Mouse (Mus musculus): ENCODE data around the gene Rab3gap1. TPM values are rescaled to one million over a fixed set of nuclear protein-coding genes. Genes with fewer than 3 reads are reported as not detected.

The Rab3gap1 gene
- total RNA-seq, 2 experiments from 2014 or later: 41.9 to 44.7 TPM

DNA sequence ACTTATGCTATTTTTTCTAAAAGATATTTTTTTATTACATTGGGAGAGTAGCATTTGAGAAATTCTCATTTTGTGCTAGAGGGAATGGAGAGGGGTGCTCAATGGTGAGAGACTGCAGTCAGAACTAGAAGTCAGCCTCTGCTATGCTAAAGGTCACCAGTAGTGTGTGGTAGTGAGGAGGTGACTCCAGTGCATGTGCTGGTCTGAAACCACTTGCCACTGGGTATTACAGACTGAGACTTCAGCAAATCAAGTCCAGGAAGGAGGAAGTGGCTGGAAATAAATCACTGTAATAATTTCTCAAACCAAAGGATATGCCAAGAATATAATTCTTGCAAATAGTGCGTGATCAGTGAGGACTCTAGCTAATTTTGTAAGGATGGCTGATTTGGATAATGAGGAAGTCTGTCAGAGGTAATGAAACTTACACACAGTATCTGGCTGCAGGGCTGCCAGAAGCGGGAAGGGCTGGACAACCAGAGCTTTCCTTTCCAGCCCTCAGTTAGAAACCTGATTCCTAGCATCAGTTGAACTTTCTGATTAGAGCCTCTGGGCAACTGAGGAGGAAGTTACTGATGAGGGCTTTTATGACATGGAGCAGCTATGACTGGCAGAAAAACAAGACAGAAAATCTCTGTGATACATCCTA, 112.5 kb downstream of the Rab3gap1 start:
- no peak for DNase-seq (ENCODE audit: low spot score in 2 of 2)

DNA sequence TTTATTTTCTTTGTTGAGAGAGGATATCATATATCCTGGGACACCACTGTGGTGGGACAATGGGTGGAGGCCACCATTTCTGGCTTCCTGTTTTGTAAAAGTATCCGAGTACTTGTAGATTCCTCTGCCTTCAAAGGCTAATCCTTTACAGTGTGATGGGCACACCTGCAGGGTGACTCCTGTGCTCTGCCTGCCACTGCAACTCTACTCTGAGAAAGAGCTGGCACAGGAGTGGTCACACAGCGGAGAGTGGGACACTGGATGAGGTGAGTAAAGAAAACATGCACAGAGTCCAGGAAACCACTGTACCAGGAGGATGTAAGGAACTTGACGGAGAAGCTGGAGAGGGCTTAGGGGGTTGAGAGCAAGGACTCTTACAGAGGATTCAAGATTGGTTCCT, 113.7 kb downstream of the Rab3gap1 start:
- no peak for DNase-seq (ENCODE audit: low spot score in 2 of 2)

DNA sequence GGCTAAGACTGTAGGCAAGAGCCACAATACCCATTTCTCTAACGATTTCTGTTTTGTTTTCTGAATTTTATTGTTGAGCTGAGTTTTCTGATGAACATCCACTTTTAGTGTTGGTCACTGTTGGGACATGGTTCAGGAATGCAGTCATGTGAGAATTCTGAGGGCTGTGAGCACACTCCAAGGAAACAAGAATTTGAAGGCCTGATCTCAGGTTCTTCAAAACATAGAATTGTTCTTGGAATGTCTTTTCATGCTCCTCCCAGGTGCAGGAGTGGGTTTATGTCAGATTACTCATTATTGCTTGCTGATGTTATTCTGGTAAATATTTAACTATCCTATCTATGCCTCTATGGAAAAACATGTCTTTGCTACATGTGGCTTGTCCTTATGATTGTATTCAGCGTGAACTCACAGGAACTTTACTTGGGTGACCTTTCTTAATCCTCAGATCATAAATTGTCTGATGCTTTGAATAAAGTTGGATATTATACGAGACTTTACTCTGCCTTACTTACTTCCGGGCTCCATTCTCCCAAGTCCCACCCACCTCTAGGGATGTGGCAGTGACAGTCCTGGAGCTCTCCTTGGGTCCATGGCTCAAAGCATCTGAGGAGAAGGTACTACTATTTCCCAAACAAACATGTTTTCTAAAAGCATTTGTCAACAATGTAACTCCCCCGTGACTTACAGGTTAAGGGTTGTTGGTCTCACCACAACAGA, 114.9 kb downstream of the Rab3gap1 start:
- DNase-seq (ENCODE audit: low spot score in 2 of 2): no peak

DNA sequence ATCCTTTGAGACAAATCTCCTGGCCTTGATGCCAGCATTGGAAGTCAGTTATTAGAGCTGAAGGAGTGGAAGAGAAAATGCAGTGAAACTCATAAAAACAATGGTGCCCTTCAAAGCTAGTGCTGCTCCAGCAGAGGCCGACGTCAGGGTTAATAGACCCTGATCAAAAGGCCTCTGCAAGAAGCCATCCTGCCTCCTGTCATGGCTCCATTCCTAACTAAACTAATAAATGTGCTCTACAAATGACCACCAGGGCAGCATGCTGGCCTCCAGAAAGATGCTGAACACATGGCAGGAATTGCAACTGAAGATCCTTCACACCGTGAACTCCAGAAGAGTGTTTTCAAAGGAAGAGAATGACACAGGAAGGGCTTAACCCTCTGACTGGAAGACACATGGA, 116.8 kb downstream of the Rab3gap1 start:
- DNase-seq (ENCODE audit: low spot score in 2 of 2): no peak

DNA sequence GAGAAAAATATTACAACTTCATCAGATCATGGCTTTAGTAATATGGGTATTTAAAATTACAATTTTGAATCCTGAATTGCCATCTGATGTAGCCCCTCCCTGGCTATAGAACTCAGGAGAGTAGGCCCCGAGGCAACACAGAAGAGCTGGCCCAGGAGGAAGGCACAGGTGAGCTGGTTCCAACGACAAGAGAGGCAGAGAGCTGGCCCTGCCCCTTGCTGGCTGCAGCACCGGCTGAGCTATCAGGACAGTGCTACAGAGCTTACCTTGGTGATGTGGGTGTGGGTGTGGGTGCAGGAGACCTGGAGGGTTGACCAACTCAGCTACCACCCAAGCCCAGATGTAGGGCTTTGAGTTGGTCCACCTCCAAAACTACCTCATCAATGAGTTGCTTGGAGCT, 119.7 kb downstream of the Rab3gap1 start:
- DNase-seq (ENCODE audit: low spot score in 2 of 2): no peak

DNA sequence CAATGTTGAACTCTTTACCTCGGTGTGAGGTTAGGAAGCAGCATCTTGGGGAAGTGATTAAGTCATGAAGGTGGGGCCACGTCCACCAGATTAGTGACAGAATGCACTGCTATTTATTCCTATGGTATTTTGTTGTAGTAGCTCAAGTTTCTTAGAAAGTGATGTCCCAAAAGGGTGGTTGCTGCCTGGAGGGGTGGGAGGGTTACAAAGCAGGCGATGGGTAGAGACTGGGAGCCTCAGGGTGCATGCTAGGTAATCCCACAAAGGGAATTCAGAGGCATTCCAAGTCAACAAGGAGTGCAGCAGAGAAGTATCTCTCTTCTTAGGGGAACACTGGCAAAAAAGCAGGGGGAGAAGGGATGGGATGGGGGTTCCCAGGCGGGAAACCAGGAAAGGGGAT, 120.8 kb downstream of the Rab3gap1 start:
- no peak for DNase-seq (ENCODE audit: low spot score in 2 of 2)

DNA sequence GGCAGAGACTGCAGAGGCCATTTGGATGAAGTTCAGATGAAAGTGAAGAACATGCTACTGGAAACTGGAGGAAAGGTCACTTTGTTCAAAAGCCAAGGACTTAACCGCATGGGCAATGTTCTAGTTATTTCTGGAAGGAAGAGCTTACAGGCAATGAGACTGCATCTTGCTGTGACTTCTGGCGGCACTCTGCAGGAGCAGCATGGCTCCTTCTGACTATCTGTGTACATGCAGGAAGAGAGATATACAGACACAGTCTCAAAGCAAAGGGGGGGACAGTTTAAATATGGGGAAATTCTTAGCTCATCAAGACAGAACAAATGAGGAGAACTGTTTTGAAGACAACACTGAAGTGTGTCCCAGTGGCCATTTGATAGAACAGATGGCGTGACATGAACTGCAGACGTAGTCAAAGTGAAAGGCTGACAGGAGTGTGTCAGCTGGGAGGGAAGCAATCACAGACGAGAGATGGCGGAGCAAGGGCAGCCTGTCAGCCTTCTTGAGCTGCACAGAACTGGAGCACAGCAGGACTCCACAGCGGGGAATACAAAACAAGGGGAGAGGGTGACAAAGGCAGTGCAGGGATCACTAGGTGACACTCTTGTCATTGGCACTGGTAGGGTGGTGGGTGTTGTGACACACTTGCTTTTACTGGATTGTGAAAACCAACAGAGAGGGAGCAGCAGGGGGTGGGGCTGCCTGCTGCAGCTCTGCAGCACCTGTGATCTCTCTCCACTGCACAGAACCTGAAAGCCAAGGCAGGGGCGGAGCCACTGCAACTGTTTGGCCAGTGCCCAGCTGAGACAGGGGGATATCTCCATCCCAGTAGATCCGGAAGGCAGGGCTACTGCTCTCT, 121.5 kb downstream of the Rab3gap1 start:
- no peak for DNase-seq (ENCODE audit: low spot score in 2 of 2)

Other genes with a start within 250 kb of the Rab3gap1 start
- gene Tmem163, start 189.2 kb upstream of the Rab3gap1 start, total RNA-seq (2021): 1 to 10 TPM; 1.0 to 1.1 TPM
- 1 to 10 TPM in 1 of 2 experiments, under 1 TPM in 1; 0.28 to 1.5 TPM for gene Acmsd, start 139.4 kb upstream of the Rab3gap1 start, total RNA-seq (2021)
- 10 to 100 TPM; 54.6 to 56.3 TPM for gene Ccnt2, start 94.6 kb upstream of the Rab3gap1 start, total RNA-seq (2021)
- under 1 TPM; 0.14 to 0.17 TPM for gene Map3k19, start 13.7 kb upstream of the Rab3gap1 start, total RNA-seq (2021)
- gene Zranb3, start 234.3 kb downstream of the Rab3gap1 start, total RNA-seq (2021): 10 to 100 TPM in 1 of 2 experiments, 1 to 10 TPM in 1; 9.7 to 10.7 TPM
- 10 to 100 TPM; 77.8 to 84.8 TPM for gene R3hdm1, start 234.5 kb downstream of the Rab3gap1 start, total RNA-seq (2021)